Mouse (Mus musculus) thymus, postnatal 14 days (tissue): ENCODE measurements around the gene Zdhhc22.

Experiments
- DNase-seq: peaks from one replicate; pipeline ENCODE4 v3.0.0; 2021

Zdhhc22 gene

GRCm38 (mm10) chr12:86994776-86995175 is 4.5 kb upstream of the Zdhhc22 start:
- no peak for DNase-seq

DNA sequence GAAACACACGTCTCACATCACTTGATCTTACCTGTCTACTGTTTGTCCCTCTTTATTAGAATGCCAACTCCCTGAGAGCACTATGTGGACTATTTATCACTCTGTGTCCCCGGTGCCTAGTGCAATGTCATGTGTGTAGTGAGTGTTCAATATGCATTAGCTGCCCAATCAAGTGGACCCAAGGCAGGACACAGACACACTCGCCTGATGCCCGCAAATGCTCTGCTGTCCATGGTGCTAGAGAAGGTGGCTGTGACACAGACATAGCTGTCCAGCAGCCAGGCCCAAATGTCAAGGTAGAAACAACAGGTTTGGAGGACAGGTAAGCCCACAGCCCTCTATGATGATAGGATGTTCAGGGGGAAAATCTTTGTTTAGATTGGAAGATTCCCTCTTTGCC is 3.9 kb upstream of the Zdhhc22 start:
- DNase-seq = no peak

GRCm38 (mm10) chr12:86990755-86991110 is 503 bp upstream of the Zdhhc22 start:
- DNase-seq = no peak

- DNase-seq = no peak
These were observed 852 bp downstream of the Zdhhc22 start for GRCm38 (mm10) chr12:86989378-86989777.

DNA sequence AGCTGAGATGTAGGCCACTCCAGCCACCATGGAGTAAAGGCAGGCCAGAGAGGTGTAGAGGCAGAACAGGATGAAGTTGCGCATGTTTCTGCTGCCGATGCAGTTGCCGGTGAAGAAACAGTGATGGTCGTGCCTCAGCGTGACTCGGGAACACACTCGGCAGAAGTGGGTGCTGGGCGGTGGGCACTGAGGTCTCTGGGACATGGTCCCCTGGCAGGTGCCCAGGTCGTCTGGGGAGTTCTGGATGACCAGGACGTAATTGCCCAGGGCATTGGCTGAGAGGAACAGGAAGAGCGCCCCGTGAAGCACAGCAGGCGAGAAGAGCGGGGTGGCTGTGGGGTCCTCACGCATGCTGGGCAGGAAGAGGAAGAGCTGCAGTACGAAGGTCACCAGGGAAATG is 2.0 kb downstream of the Zdhhc22 start:
- DNase-seq = no peak

GRCm38 (mm10) chr12:86986562-86986961 is 3.7 kb downstream of the Zdhhc22 start:
- DNase-seq = no peak

GRCm38 (mm10) chr12:86984194-86984555 is 6.1 kb downstream of the Zdhhc22 start:
- peak; percentile 14 for DNase-seq

GRCm38 (mm10) chr12:86983470-86984193 is 6.6 kb downstream of the Zdhhc22 start:
- DNase-seq = peak; percentile 52

DNA sequence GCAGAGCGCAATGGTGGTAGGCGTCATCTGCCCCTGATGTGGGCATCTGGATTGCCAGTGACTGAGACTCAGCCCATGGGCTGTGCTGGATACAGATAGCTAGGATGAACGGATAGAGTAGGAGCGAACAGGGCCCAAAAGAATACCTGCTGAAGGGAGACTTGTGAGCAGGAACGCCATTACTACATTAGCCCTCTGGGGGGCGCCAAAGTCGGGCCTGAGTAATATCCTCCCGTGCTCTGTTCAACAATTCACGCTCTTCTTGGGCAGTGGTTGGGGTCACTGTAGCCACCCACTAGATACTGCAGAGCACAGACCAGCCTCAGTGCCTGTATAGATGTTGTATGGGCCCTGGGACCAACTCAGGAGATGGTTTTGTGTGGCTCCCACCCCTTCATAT is 9.1 kb downstream of the Zdhhc22 start:
- DNase-seq = no peak

DNA sequence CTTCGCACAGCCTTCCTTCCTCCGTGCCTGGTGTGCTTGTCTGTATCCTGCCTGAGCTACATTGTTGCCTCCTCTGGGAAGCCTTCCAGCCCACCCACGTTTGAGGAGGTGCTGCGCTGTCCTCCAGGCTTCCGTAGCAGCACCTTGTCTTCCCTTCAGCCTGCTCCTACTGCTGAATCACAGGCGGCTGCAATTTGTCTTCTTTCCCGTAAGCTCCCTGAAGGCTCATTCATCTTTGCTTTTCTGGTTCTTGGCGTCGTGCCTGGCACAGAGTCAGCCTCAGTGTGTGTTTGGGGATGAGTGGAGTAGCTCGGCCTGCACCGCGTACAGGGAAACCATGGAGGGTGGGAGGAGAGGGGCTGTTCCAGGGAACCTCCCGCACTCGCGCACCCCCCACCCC is 12.4 kb downstream of the Zdhhc22 start:
- DNase-seq = no peak

DNA sequence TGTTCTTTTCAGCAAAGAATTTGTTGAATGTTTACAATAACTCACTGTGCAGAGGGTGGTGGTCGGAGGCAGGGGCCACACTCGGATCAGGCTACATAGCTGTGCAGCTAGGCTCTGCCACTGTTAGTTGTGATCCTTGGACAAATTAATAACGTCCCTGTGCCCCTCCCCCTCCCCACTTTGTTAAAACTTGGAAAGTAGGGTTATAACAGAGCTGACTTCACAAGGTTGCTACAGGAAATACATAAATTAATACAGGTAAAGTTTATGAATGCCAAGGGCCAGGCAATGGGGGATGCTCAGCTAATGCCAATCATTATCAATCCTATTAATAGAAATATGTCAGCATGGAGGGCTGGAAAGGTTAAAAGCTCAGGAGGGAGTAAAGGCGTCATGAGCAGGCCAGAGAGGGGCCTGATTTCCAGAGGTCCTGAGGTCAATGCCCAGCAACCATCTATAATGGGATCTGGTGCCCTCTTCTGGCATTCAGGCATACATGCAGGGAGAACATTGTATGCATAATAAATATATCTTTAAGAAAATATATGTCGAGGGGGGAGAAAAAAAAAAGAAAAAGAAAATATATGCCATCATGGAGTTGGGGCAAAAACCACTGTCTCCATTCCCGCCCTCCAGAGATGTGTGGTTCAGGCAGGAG is 13.6 kb downstream of the Zdhhc22 start:
- no peak for DNase-seq

GRCm38 (mm10) chr12:86975761-86976160 is 14.5 kb downstream of the Zdhhc22 start:
- no peak for DNase-seq

GRCm38 (mm10) chr12:86974387-86975288 is 15.6 kb downstream of the Zdhhc22 start:
- peak; percentile 77 for DNase-seq

- no peak for DNase-seq
These were observed 16.5 kb downstream of the Zdhhc22 start for GRCm38 (mm10) chr12:86973706-86974105.

GRCm38 (mm10) chr12:86973216-86973615 is 17.0 kb downstream of the Zdhhc22 start:
- no peak for DNase-seq

DNA sequence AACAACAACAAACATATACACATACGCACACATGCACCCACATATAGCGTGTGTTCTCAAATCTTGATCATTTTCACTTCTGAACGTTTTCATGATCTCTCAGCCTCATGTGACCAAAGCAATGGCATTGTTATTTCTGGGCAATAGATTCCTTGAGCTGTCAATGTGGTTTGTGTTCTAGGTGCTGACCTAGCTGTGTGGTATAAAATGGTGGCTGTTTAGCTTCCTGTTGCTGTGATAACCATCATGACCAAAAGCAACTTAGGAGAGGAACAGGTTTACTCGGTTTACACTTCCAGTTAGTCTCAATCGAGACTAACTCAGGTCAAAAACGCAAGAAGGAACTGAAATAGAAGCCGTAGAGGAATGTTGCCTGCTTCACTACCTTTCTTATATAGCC is 19.1 kb downstream of the Zdhhc22 start:
- no peak for DNase-seq

DNA sequence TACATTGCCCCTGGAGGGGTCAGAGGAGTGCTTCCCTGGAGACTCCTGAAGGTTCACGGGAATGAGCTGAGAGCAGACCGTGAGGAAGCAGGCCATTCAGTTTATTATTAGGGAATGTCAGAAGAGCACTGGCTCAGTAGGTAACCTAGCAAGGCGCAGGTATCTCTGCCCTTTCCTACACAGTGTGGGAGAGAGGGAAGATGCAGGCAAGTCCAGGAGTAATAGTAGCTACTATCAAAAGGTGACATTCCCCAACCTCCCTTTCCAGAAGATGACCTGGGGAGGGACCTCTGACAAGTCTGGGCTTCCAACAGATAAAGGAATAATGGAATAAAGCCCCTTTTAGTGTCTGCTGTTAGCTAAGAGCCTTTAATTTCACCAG is 21.0 kb downstream of the Zdhhc22 start:
- no peak for DNase-seq

GRCm38 (mm10) chr12:86968468-86969219 is 21.6 kb downstream of the Zdhhc22 start:
- DNase-seq = no peak

DNA sequence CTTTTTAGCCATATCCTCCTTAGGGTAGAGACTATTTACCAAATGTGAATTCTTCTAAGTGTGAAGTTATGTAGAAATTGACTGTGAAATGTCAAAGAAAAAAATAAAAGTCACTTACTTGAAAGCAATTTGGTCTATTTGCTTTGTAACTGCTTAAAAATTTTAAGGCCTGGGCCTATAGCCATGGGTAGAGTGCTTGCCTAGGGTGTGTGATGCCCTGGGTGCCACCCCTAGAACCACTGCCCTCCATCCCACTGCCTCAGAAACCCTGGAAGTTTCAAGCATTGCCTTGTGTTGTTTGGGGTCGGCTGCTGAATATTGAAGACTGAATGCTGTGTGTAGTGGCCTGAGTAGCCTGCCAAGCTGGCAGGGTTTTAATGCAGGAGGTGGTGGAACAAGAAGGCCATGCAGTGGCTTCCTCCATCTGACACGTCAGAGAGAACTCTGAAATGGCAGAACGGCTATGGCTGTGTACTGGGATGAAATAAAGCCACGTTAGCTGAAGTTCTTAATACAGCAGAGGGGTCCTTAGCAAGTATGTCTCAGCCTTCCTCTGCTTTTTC is 24.9 kb downstream of the Zdhhc22 start:
- DNase-seq = no peak

- no peak for DNase-seq
These were observed 25.8 kb downstream of the Zdhhc22 start for GRCm38 (mm10) chr12:86964278-86965057.

GRCm38 (mm10) chr12:86961589-86962344 is 28.5 kb downstream of the Zdhhc22 start:
- no peak for DNase-seq
